Mouse (Mus musculus) activated CD4-positive, CD25-positive, alpha-beta regulatory T cell, adult 4 months (primary cell): ENCODE data around the gene Nexn. TPM values are rescaled to one million over a fixed set of nuclear protein-coding genes. Genes with fewer than 3 reads are reported as not detected.
"Not testable (repeated sequence)": the region's sequence is repeated elsewhere in the genome, so short reads cannot be mapped to it uniquely, and the experiment has no call there.

Experiments
- ATAC-seq: one replicate; pipeline ENCODE4 v1.8.0; 2017
- polyA plus RNA-seq, 2 experiments: library from polyadenylated mRNA; unstranded; fragments of 100-300 nt; shearing (Covaris generic); gene quantifications; one replicate each; pipeline ENCODE4 v1.2.1; 2017

Gene Nexn
- polyA plus RNA-seq, 2 experiments from 2014 or later, result 2.9 TPM; not detected in 1

GRCm38 (mm10) chr3:152277912-152278311 is 11.8 kb upstream of the Nexn start:
- ATAC-seq, result no peak

- no peak for ATAC-seq
Measured at GRCm38 (mm10) chr3:152276935-152277334, 10.8 kb upstream of the Nexn start.

GRCm38 (mm10) chr3:152275008-152275407 is 8.9 kb upstream of the Nexn start:
- no peak for ATAC-seq

- ATAC-seq, result no peak
Measured at GRCm38 (mm10) chr3:152272974-152273685, 7.0 kb upstream of the Nexn start.

GRCm38 (mm10) chr3:152271876-152272275 is 5.7 kb upstream of the Nexn start:
- no peak for ATAC-seq

- ATAC-seq, result no peak
Measured at GRCm38 (mm10) chr3:152271071-152271710, 5.0 kb upstream of the Nexn start.

GRCm38 (mm10) chr3:152268099-152268498 is 1.9 kb upstream of the Nexn start:
- no peak for ATAC-seq

- no peak for ATAC-seq
Measured at GRCm38 (mm10) chr3:152265351-152266035, 657 bp downstream of the Nexn start.

- no peak for ATAC-seq
Measured at GRCm38 (mm10) chr3:152264830-152265229, 1.3 kb downstream of the Nexn start.

GRCm38 (mm10) chr3:152264374-152264773 is 1.8 kb downstream of the Nexn start:
- no peak for ATAC-seq

- no peak for ATAC-seq
Measured at GRCm38 (mm10) chr3:152261948-152262347, 4.2 kb downstream of the Nexn start.

GRCm38 (mm10) chr3:152261436-152261835 is 4.7 kb downstream of the Nexn start:
- ATAC-seq, result no peak

- no peak for ATAC-seq
Measured at GRCm38 (mm10) chr3:152260362-152260761, 5.8 kb downstream of the Nexn start.

- ATAC-seq, result not testable (repeated sequence)
Measured at GRCm38 (mm10) chr3:152259409-152259808, 6.7 kb downstream of the Nexn start.

- ATAC-seq, result no peak
Measured at GRCm38 (mm10) chr3:152257528-152257927, 8.6 kb downstream of the Nexn start.

- ATAC-seq, result no peak
Measured at GRCm38 (mm10) chr3:152250487-152250886, 15.7 kb downstream of the Nexn start.

GRCm38 (mm10) chr3:152247708-152248107 is 18.4 kb downstream of the Nexn start:
- no peak for ATAC-seq

- ATAC-seq, result no peak
Measured at GRCm38 (mm10) chr3:152245273-152245910, 20.8 kb downstream of the Nexn start.

- ATAC-seq, result no peak
Measured at GRCm38 (mm10) chr3:152243304-152243703, 22.8 kb downstream of the Nexn start.

- no peak for ATAC-seq
Measured at GRCm38 (mm10) chr3:152241098-152241497, 25.1 kb downstream of the Nexn start.

GRCm38 (mm10) chr3:152239592-152239991 is 26.6 kb downstream of the Nexn start:
- no peak for ATAC-seq

GRCm38 (mm10) chr3:152238836-152239235 is 27.3 kb downstream of the Nexn start:
- ATAC-seq, result peak; percentile 66

GRCm38 (mm10) chr3:152235805-152236204 is 30.3 kb downstream of the Nexn start:
- ATAC-seq, result no peak
